Mouse (Mus musculus) duodenum, adult 2 months (tissue): ENCODE results near the gene Eral1. TPM values are rescaled to one million over a fixed set of nuclear protein-coding genes. Genes with fewer than 3 reads are reported as not detected.

ENCODE experiments used
- polyA plus RNA-seq: library from polyadenylated mRNA; depleted of rRNA; stranded (reverse); fragments of >200 nt; gene quantifications from 2 replicates; pipeline ENCODE4 v1.2.3, GENCODE M21; 2012; ENCODE audit warnings: low replicate concordance; rRNA removed

Eral1 gene
- 18.0 and 20.9 TPM in 2 replicates for polyA plus RNA-seq

GRCm38 (mm10) chr11:78079961-78080921, at the start of gene Eral1:
Gene Eral1 (minus strand): TSS chr11:78080383.

GRCm38 (mm10) chr11:78094504-78095143, 14.4 kb upstream of the Eral1 start, which contains the start of gene Fam222b:
Gene Fam222b (plus strand): TSS chr11:78094660.

GRCm38 (mm10) chr11:78037831-78038752, 42.1 kb downstream of the Eral1 start, which contains the start of gene Flot2:
Gene Flot2 (plus strand): TSS chr11:78037931.

GRCm38 (mm10) chr11:78031947-78032808, 48.0 kb downstream of the Eral1 start, which contains the start of gene Dhrs13:
Gene Dhrs13 (plus strand): TSS chr11:78032280.

Other genes starting within 250 kb of the Eral1 start
- gene Pipox, start 186.3 kb downstream of the Eral1 start, polyA plus RNA-seq, result 10.3 and 10.4 TPM in 2 replicates
- 0.30 and 0.61 TPM in 2 replicates for gene Sez6, start 149.6 kb downstream of the Eral1 start, polyA plus RNA-seq
- gene Phf12, start 97.6 kb downstream of the Eral1 start, polyA plus RNA-seq, result 27.3 and 36.2 TPM in 2 replicates
- gene Dhrs13, start 48.1 kb downstream of the Eral1 start, polyA plus RNA-seq, result 3.5 and 5.1 TPM in 2 replicates
- 18.4 and 20.2 TPM in 2 replicates for gene Flot2, start 42.5 kb downstream of the Eral1 start, polyA plus RNA-seq
- 16.0 and 18.4 TPM in 2 replicates for gene Fam222b, start 14.3 kb upstream of the Eral1 start, polyA plus RNA-seq
- 110 and 140 TPM in 2 replicates for gene Traf4, start 85.2 kb upstream of the Eral1 start, polyA plus RNA-seq
- gene Nek8, start 96.3 kb upstream of the Eral1 start, polyA plus RNA-seq, result 4.4 and 8.1 TPM in 2 replicates
- gene Tlcd1, start 96.3 kb upstream of the Eral1 start, polyA plus RNA-seq, result 13.9 and 16.6 TPM in 2 replicates
- 21.1 and 31.3 TPM in 2 replicates for gene Rpl23a, start 103.2 kb upstream of the Eral1 start, polyA plus RNA-seq
- gene Rab34, start 108.0 kb upstream of the Eral1 start, polyA plus RNA-seq, result 16.4 and 23.3 TPM in 2 replicates
- gene Proca1, start 113.0 kb upstream of the Eral1 start, polyA plus RNA-seq, result 0.08 TPM in 1 of 2 replicates, not detected in the other
- gene Sdf2, start 165.4 kb upstream of the Eral1 start, polyA plus RNA-seq, result 59.0 and 80.1 TPM in 2 replicates
- gene Supt6, start 165.6 kb upstream of the Eral1 start, polyA plus RNA-seq, result 26.9 and 28.7 TPM in 2 replicates
- 62.4 and 65.4 TPM in 2 replicates for gene 2610507B11Rik, start 181.4 kb upstream of the Eral1 start, polyA plus RNA-seq
- gene BC030499, start 210.5 kb upstream of the Eral1 start, polyA plus RNA-seq, result 0.12 and 0.16 TPM in 2 replicates
- gene Spag5, start 221.1 kb upstream of the Eral1 start, polyA plus RNA-seq, result 7.9 and 16.4 TPM in 2 replicates
- 13.5 and 30.0 TPM in 2 replicates for gene Aldoc, start 242.6 kb upstream of the Eral1 start, polyA plus RNA-seq
- gene Pigs, start 248.0 kb upstream of the Eral1 start, polyA plus RNA-seq, result 90.6 and 95.6 TPM in 2 replicates